ENCODE assay signal across 8 mouse cellular contexts in genomic region chr10:45067436-45067925, GRCm38 (mm10). TPM values are rescaled to one million over a fixed set of nuclear protein-coding genes. Genes with fewer than 3 reads are reported as not detected.
DNase-seq lines count a peak whose midpoint lies in the region; ATAC-seq and TF ChIP-seq lines count a peak whose summit lies in the region.

No protein-coding gene starts in this region.

- DNase-seq in adrenal gland, postnatal 14 days: peak; percentile 30
- DNase-seq in adrenal gland, adult 18-20 months (ENCODE audit: low spot score in 2 of 2): no peak
- peak in 1 of 2 experiments; percentile 19 for DNase-seq in spleen, adult 2 months (ENCODE audit: low read depth in 1 of 2, low spot score in 2 of 2)
- no peak for DNase-seq in spleen, adult 18-20 months
- peak; percentile 42 for DNase-seq in liver
- no peak for DNase-seq in cerebellum, postnatal 4 days (ENCODE audit: low spot score in 2 of 2)

- peaks cover 55% of the 10 kb centered on the region for H3K79me2 ChIP-seq in myocyte (ENCODE audit: control insufficient read depth, insufficient read depth)

- no peaks in the 10 kb centered on the region for H3K36me3 ChIP-seq in spleen, adult 2 months (ENCODE audit: control insufficient read depth, insufficient read depth, low read length)
- peaks cover under 1% of the 10 kb centered on the region for H3K36me3 ChIP-seq in myocyte (ENCODE audit: control insufficient read depth, insufficient read depth)

- 0 out of 2 replicates have a peak overlapping the region, but pooled peaks have one; percentile 47 for H3K27ac ChIP-seq in spleen, adult 2 months (ENCODE audit: insufficient read depth, low read length)

- ATAC-seq in granulocyte monocyte progenitor cell, adult 5-6 weeks (replicated peaks; ENCODE audit: poor library complexity, severe bottlenecking): peak; percentile 45

- H3K4me1 ChIP-seq in spleen, adult 2 months (ENCODE audit: control insufficient read depth, insufficient read depth, insufficient read length): peaks cover 3% of the 10 kb centered on the region; the same call in 1 of the 2 replicates

- H3K4me3 ChIP-seq in spleen, adult 2 months (ENCODE audit: extremely low read depth, insufficient read depth, insufficient read length): peak overlapping the region; percentile 82
- H3K4me3 ChIP-seq in myocyte: peak overlapping the region; percentile 77

- H3ac ChIP-seq in myocyte (ENCODE audit: control insufficient read depth, insufficient read length): peak overlapping the region; percentile 72

- TF ChIP-seq POLR2A in spleen, adult 2 months (IDR thresholded peaks at IDR 0.05; ENCODE audit: low read depth, low read length): no peak
- TF ChIP-seq POLR2A in myocyte (IDR thresholded peaks at IDR 0.05; ENCODE audit: insufficient read length, low read depth): no peak

- peak overlapping the region; percentile 92 for H3K4me2 ChIP-seq in myocyte (ENCODE audit: low read depth)

- TF ChIP-seq CTCF in spleen, adult 2 months (IDR thresholded peaks at IDR 0.05; ENCODE audit: extremely low read depth, insufficient read depth, insufficient read length, insufficient replicate concordance): no peak

- 1% methylated on average over 28 of the region's 28 CpGs for WGBS in spleen, adult 2 months

- no peaks in the 10 kb centered on the region for H3K27me3 ChIP-seq in spleen, adult 2 months (ENCODE audit: control insufficient read depth, insufficient read depth, low read length)
- no peaks in the 10 kb centered on the region for H3K27me3 ChIP-seq in myocyte (ENCODE audit: control insufficient read depth, insufficient read depth, insufficient read length)

TF ChIP-seq in myocyte, 11 proteins besides CTCF, POLR2A, EP300 and RAD21:
- TF ChIP-seq USF1 (IDR thresholded peaks at IDR 0.05; ENCODE audit: low read depth) (no peak), MAX (IDR thresholded peaks at IDR 0.05; ENCODE audit: low read depth) (no peak), POLR2AphosphoS2 (IDR thresholded peaks at IDR 0.05; ENCODE audit: insufficient read length, low read depth) (no peak), SRF (IDR thresholded peaks at IDR 0.05; ENCODE audit: control insufficient read depth, insufficient read length, low read depth) (no peak), REST (IDR thresholded peaks at IDR 0.05; ENCODE audit: insufficient read depth, insufficient read length) (no peak), TCF12 (IDR thresholded peaks at IDR 0.05; ENCODE audit: insufficient read depth, poor library complexity, severe bottlenecking) (no peak), MYOG (IDR thresholded peaks at IDR 0.05; ENCODE audit: control insufficient read depth in 1 of 3, insufficient read depth in 1 of 3, insufficient read length in 2 of 3, low read depth in 2 of 3) (no peak), E2F4 (IDR thresholded peaks at IDR 0.05; ENCODE audit: insufficient read depth) (no peak), TCF3 (IDR thresholded peaks at IDR 0.05; ENCODE audit: insufficient read length, low read depth) (no peak), CEBPB (IDR thresholded peaks at IDR 0.05; ENCODE audit: insufficient read depth, poor library complexity, severe bottlenecking) (no peak), MYOD1 (IDR thresholded peaks at IDR 0.05; ENCODE audit: control insufficient read depth in 1 of 3, insufficient read length in 2 of 3, low read depth in 2 of 3) (no peak)

RNA-seq across cellular contexts. Expression of gene Prep, which starts 0.5 kb away (rescaled TPM):
- total RNA-seq in adrenal gland, postnatal 14 days (2021): 18.3 and 19.7 TPM in 2 replicates
- total RNA-seq in adrenal gland, adult 18-20 months (2021): 10 to 100 TPM; 11.2 to 21.5 TPM
- polyA plus RNA-seq in spleen, adult 2 months (2012; rRNA removed): 5.2 and 6.9 TPM in 2 replicates
- total RNA-seq in granulocyte monocyte progenitor cell, adult 5-6 weeks (2014; fragmentation: Nextera tagmentation): 15.0 and 17.3 TPM in 2 replicates
- total RNA-seq in granulocyte monocyte progenitor cell, adult 5-6 weeks (2017): 12.7 and 14.3 TPM in 2 replicates
- 35.6 TPM for polyA plus RNA-seq in myocyte (2012; fragmentation: generic; extraction: Trizol)

Comparison
In these comparisons a context has a peak if more than half of its experiments do, and no peak if none do; other contexts are left out.
1. DNase-seq: peak in adrenal gland, postnatal 14 days (single experiment) and liver (single experiment); none in adrenal gland, adult 18-20 months (0 of 2), spleen, adult 18-20 months (0 of 2) and cerebellum, postnatal 4 days (0 of 2).